Mouse (Mus musculus): ENCODE data around the gene Scoc. TPM values are rescaled to one million over a fixed set of nuclear protein-coding genes. Genes with fewer than 3 reads are reported as not detected.
"Not testable (repeated sequence)": the region's sequence is repeated elsewhere in the genome, so short reads cannot be mapped to it uniquely, and the experiment has no call there.

The Scoc gene
- polyA plus RNA-seq, 1 experiment from 2014 or later, result 92.4 TPM

DNA sequence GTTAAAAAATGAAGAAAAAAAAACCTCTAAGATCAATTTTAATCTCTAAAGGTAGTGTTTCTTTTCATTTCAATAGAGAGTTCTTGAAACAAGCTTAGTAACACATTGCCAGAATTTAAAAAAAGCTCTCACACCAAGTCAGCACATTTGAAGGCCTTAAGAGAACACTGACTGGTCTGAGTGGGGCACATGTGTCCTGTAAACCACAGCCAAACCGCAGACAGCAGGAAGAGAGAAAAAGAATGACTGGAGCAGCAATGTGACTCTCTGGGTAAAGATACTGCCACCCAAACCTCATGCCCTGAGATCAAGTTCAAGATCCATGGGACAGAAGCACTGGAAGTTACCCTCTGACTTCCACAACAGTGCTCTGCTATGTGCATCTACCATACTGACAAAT, 21.1 kb downstream of the Scoc start:
- peaks cover 26% of the 10 kb centered on the region for H3K36me3 ChIP-seq (ENCODE audit: control insufficient read depth, insufficient read depth, low read length)
- no peak overlapping the region for H3K4me2 ChIP-seq (ENCODE audit: low read length)
- WGBS, result 89% methylated on average over 1 of the region's 1 CpGs
- no peak overlapping the region for H3K27ac ChIP-seq (ENCODE audit: low read depth)
- peaks cover 10% of the 10 kb centered on the region; the same call in 1 of the 2 replicates for H3K4me1 ChIP-seq (replicated peaks; ENCODE audit: control insufficient read depth, insufficient read depth, low read length)
- no peaks in the 10 kb centered on the region for H3K9me3 ChIP-seq (ENCODE audit: control insufficient read depth, low read length)
- DNase-seq (ENCODE audit: low spot score) (no peak), ATAC-seq (replicated peaks; ENCODE audit: low FRiP score, low TSS enrichment, low read depth) (no peak)
- no peaks in the 10 kb centered on the region for H3K27me3 ChIP-seq (replicated peaks; ENCODE audit: control insufficient read depth, insufficient read depth, low read length)
- no peak overlapping the region for H3K9ac ChIP-seq (ENCODE audit: low read length)
- no peak overlapping the region for H3K4me3 ChIP-seq (ENCODE audit: low read depth, low read length)

DNA sequence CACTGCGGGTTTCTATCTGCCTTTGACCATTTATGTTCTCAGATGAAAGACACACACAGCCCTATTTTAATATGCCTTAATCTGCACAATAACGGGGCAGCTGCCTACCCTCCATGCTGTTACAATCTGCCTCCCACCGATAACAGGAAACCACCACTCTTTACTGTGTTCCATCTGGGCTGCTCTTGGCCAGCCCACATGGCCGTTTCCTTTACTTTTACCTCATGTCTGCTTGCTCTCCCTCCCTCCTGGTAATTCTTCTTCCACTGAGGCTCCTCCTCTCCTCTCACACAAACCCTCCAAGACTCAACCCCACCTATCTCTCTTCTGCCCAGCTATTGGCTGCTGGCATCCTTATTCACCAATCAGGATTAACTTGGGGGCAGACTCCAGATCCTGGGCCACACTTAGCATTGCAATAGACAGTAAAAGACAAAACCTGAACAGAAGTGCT, 29.1 kb downstream of the Scoc start:
- H3K27me3 ChIP-seq (replicated peaks; ENCODE audit: control insufficient read depth, insufficient read depth, low read length), result no peaks in the 10 kb centered on the region
- no peaks in the 10 kb centered on the region for H3K4me1 ChIP-seq (replicated peaks; ENCODE audit: control insufficient read depth, insufficient read depth, low read length)
- H3K4me3 ChIP-seq (ENCODE audit: low read depth, low read length), result no peak overlapping the region
- no peak overlapping the region for H3K4me2 ChIP-seq (ENCODE audit: low read length)
- H3K36me3 ChIP-seq (ENCODE audit: control insufficient read depth, insufficient read depth, low read length), result peaks cover 5% of the 10 kb centered on the region
- ATAC-seq (replicated peaks; ENCODE audit: low FRiP score, low TSS enrichment, low read depth) (no peak), DNase-seq (ENCODE audit: low spot score) (no peak)
- H3K9ac ChIP-seq (ENCODE audit: low read length), result no peak overlapping the region
- WGBS, result 68% methylated on average over 4 of the region's 4 CpGs
- H3K9me3 ChIP-seq (ENCODE audit: control insufficient read depth, low read length), result no peaks in the 10 kb centered on the region
- H3K27ac ChIP-seq (ENCODE audit: low read depth), result no peak overlapping the region

DNA sequence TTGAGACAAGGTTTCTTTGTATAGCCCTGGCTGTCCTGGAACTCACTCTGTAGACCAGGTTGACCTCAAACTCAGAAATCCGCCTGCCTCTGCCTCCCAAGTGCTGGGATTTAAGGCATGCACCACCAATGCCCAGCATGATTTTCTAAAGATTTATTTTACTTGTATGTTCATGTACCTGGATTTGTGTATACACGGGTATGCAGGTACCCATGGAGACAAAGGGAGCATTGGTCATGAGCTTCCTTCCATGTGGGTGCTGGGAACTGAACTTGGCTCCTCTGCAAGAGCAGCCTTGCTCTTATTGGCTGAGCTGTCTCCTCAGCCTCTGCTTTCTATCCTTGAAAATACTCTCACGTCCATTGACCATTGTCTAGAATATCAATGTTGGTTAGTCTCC, 29.6 kb downstream of the Scoc start:
- not testable (repeated sequence) for H3K36me3 ChIP-seq (ENCODE audit: control insufficient read depth, insufficient read depth, low read length); H3K27ac ChIP-seq (ENCODE audit: low read depth); ATAC-seq (replicated peaks; ENCODE audit: low FRiP score, low TSS enrichment, low read depth); H3K4me2 ChIP-seq (ENCODE audit: low read length); H3K27me3 ChIP-seq (replicated peaks; ENCODE audit: control insufficient read depth, insufficient read depth, low read length); H3K9ac ChIP-seq (ENCODE audit: low read length); H3K4me1 ChIP-seq (replicated peaks; ENCODE audit: control insufficient read depth, insufficient read depth, low read length); H3K9me3 ChIP-seq (ENCODE audit: control insufficient read depth, low read length); H3K4me3 ChIP-seq (ENCODE audit: low read depth, low read length); DNase-seq (ENCODE audit: low spot score)
- 90% methylated on average over 3 of the region's 3 CpGs for WGBS

DNA sequence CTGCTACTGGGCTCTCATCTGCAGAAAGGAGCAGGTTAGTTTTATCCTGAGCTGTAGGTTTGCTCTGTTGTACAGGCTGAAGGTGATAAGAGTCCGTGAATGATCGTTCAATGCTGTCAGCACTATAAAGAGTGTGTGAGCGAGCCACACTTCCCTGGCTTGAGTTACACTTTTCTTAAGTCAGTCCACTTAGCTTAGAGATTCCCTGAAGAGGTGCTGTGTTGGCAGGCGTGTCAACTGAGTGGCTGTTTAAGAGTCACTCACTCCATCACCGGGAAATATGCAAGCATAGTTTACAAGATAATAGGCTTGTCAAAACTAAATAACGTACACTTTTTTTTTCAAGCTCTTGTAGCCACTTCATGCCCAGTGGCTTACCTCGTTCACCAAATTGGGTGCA, 31.2 kb downstream of the Scoc start:
- H3K4me3 ChIP-seq (ENCODE audit: low read depth, low read length), result no peak overlapping the region
- DNase-seq (ENCODE audit: low spot score), result no peak
- H3K27me3 ChIP-seq (replicated peaks; ENCODE audit: control insufficient read depth, insufficient read depth, low read length), result no peaks in the 10 kb centered on the region
- H3K9me3 ChIP-seq (ENCODE audit: control insufficient read depth, low read length), result no peaks in the 10 kb centered on the region
- no peak overlapping the region for H3K27ac ChIP-seq (ENCODE audit: low read depth)
- no peak overlapping the region for H3K4me2 ChIP-seq (ENCODE audit: low read length)
- H3K9ac ChIP-seq (ENCODE audit: low read length), result no peak overlapping the region
- no peaks in the 10 kb centered on the region for H3K4me1 ChIP-seq (replicated peaks; ENCODE audit: control insufficient read depth, insufficient read depth, low read length)
- no peaks in the 10 kb centered on the region for H3K36me3 ChIP-seq (ENCODE audit: control insufficient read depth, insufficient read depth, low read length)
- 65% methylated on average over 7 of the region's 7 CpGs for WGBS
- ATAC-seq (replicated peaks; ENCODE audit: low FRiP score, low TSS enrichment, low read depth), result no peak

DNA sequence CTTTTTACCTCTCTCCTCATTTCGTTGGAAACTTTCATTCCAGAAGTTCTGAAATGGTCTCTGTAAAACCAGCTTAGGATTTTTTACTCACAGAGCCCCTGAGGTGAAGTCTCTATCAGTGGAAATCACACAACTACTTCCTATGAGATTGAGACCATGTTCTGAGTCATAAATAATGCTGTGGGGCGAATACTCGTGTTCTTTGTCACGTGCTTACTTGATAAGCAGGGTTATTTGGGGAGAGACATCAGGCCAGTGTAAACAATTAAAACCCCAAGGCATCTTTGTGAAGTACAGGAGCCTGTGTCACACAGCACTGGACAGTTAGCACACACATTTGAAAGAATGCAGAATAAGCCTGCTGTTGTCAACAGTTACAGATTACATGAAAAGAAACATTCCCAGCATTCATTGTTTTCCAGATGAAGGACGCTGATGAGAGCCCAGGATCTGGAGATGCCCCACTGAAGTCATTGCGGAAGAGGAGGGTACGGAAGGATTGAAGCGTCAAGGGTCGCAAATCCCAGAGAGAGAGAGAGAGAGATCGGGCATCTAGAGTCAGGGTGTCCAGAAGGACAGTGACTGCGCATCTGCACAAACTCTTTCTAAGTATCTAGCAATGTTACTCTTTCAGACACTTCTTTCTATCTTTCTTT, 32.0 kb downstream of the Scoc start:
- Histone ChIP-seq H3K27me3 (replicated peaks; ENCODE audit: control insufficient read depth, insufficient read depth, low read length) (no peaks in the 10 kb centered on the region), H3K9ac (ENCODE audit: low read length) (no peak overlapping the region), H3K4me1 (replicated peaks; ENCODE audit: control insufficient read depth, insufficient read depth, low read length) (no peaks in the 10 kb centered on the region), H3K36me3 (ENCODE audit: control insufficient read depth, insufficient read depth, low read length) (no peaks in the 10 kb centered on the region), H3K4me3 (ENCODE audit: low read depth, low read length) (no peak overlapping the region), H3K4me2 (ENCODE audit: low read length) (no peak overlapping the region), H3K27ac (ENCODE audit: low read depth) (no peak overlapping the region), H3K9me3 (ENCODE audit: control insufficient read depth, low read length) (no peaks in the 10 kb centered on the region)
- ATAC-seq (replicated peaks; ENCODE audit: low FRiP score, low TSS enrichment, low read depth) (no peak), DNase-seq (ENCODE audit: low spot score) (no peak)
- WGBS, result 57% methylated on average over 11 of the region's 11 CpGs

DNA sequence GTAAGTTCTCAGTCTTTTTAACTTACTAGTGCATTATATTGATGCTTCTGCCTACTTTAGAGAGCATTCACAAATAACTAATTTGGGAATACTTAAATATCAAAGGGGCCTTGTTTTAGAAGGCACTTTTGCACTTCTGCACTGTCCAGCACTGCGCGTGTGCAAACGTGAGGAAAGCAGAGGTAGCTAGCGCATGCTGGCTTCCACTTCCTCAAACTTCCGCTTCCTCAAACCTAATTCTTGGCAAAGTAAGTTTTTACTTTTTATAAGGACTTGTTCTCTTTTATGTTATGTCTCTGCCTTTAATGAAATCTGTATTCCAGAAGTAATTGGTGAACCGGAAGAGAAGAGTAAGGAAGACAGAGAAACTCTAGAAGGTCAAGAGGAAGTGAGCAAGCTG, 33.0 kb downstream of the Scoc start:
- Histone ChIP-seq H3K9ac (ENCODE audit: low read length) (no peak overlapping the region), H3K27ac (ENCODE audit: low read depth) (no peak overlapping the region), H3K4me2 (ENCODE audit: low read length) (no peak overlapping the region), H3K4me3 (ENCODE audit: low read depth, low read length) (no peak overlapping the region), H3K9me3 (ENCODE audit: control insufficient read depth, low read length) (no peaks in the 10 kb centered on the region), H3K27me3 (replicated peaks; ENCODE audit: control insufficient read depth, insufficient read depth, low read length) (no peaks in the 10 kb centered on the region), H3K4me1 (replicated peaks; ENCODE audit: control insufficient read depth, insufficient read depth, low read length) (no peaks in the 10 kb centered on the region), H3K36me3 (ENCODE audit: control insufficient read depth, insufficient read depth, low read length) (no peaks in the 10 kb centered on the region)
- WGBS, result 94% methylated on average over 6 of the region's 6 CpGs
- DNase-seq (ENCODE audit: low spot score), result no peak
- no peak for ATAC-seq (replicated peaks; ENCODE audit: low FRiP score, low TSS enrichment, low read depth)

DNA sequence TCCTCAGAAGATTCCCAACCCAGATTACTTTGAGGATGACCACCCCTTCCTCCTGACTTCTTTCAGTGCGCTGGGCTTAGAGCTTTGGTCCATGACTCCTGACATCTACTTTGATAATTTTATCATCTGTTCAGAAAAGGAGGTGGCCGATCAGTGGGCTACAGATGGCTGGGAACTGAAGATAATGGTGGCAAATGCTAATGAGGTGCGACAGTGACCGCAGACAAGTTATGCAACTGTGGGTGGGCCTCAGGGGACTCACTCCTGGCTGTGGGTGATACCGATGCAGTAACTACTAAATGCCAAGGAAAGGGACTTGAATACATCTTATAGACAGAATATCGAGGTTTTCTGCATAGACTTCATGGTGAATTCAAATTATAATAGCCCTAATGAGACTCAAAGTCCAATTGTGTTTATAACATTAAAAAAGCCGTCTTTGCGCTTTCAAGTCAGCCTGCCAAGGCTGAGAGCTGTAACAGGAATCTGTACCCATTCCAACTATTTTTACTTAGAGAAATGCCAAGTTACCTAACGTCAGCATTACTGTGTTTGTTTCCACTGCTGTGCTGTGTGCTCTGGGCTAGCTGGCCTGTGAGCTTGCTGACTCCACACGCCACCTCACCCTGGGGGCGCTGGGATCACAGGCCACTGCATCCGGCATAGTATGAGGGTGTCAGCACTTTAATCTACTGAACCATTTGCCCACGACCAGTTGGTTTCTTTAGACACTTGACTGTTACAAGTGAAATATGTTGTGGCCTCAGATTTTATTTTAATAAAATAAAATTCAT, 35.0 kb downstream of the Scoc start:
- ATAC-seq (replicated peaks; ENCODE audit: low FRiP score, low TSS enrichment, low read depth), result no peak
- Histone ChIP-seq H3K4me3 (ENCODE audit: low read depth, low read length) (no peak overlapping the region), H3K27ac (ENCODE audit: low read depth) (no peak overlapping the region), H3K9ac (ENCODE audit: low read length) (no peak overlapping the region), H3K9me3 (ENCODE audit: control insufficient read depth, low read length) (no peaks in the 10 kb centered on the region), H3K36me3 (ENCODE audit: control insufficient read depth, insufficient read depth, low read length) (no peaks in the 10 kb centered on the region), H3K4me2 (ENCODE audit: low read length) (no peak overlapping the region), H3K4me1 (replicated peaks; ENCODE audit: control insufficient read depth, insufficient read depth, low read length) (no peaks in the 10 kb centered on the region), H3K27me3 (replicated peaks; ENCODE audit: control insufficient read depth, insufficient read depth, low read length) (no peaks in the 10 kb centered on the region)
- 79% methylated on average over 13 of the region's 13 CpGs for WGBS
- no peak for DNase-seq (ENCODE audit: low spot score)

DNA sequence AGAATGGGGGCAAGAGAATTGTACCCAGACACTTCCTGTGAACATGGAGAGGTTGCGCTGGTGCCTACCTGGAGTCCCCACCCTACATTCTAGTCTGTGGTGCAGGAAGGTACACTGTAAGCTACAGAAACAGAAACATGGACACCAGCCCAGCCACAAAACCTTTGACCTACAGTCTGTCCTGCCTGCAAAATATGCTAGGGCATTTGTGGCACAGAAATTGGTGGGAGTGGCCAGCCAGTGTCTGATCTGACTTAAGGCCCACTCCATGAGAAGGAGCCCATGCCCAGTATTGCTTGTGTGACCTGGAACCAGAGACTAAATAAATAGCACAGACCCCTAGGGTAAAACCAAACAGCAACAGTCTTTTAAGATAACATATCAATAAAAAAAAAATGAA, 36.8 kb downstream of the Scoc start:
- Histone ChIP-seq H3K27ac (ENCODE audit: low read depth) (no peak overlapping the region), H3K4me1 (replicated peaks; ENCODE audit: control insufficient read depth, insufficient read depth, low read length) (no peaks in the 10 kb centered on the region), H3K27me3 (replicated peaks; ENCODE audit: control insufficient read depth, insufficient read depth, low read length) (no peaks in the 10 kb centered on the region), H3K4me2 (ENCODE audit: low read length) (no peak overlapping the region), H3K36me3 (ENCODE audit: control insufficient read depth, insufficient read depth, low read length) (no peaks in the 10 kb centered on the region), H3K9ac (ENCODE audit: low read length) (no peak overlapping the region), H3K9me3 (ENCODE audit: control insufficient read depth, low read length) (no peaks in the 10 kb centered on the region), H3K4me3 (ENCODE audit: low read depth, low read length) (no peak overlapping the region)
- no peak for DNase-seq (ENCODE audit: low spot score)
- no peak for ATAC-seq (replicated peaks; ENCODE audit: low FRiP score, low TSS enrichment, low read depth)
- 91% methylated on average over 1 of the region's 1 CpGs for WGBS
